Mouse (Mus musculus) lung, embryonic 16.5 days (tissue): ENCODE measurements around the gene Ncor2. TPM values are rescaled to one million over a fixed set of nuclear protein-coding genes. Genes with fewer than 3 reads are reported as not detected.
"Not testable (repeated sequence)": the region's sequence is repeated elsewhere in the genome, so short reads cannot be mapped to it uniquely, and the experiment has no call there.

Experiments used
- ATAC-seq: fragments of 200-750 bp; cut with Nextera tagmentation; 2 replicates; pipeline ENCODE4 v1.8.0; 2017; ENCODE audit warnings: low read depth, mild to moderate bottlenecking, moderate library complexity
- H3K27ac ChIP-seq: fragments of 300-500 bp; sonication (generic); 2 replicates; pipeline ENCODE4 v1.5.1; 2014; ENCODE audit warnings: mild to moderate bottlenecking, control low read depth, low read length
- H3K27me3 ChIP-seq: fragments of 300-500 bp; sonication (generic); 2 replicates; pipeline ENCODE4 v1.6.1; 2014; ENCODE audit warnings: low read depth, low read length, mixed read lengths; ENCODE audit not compliant: control insufficient read depth, insufficient read depth
- H3K36me3 ChIP-seq: fragments of 300-500 bp; sonication (generic); 2 replicates; pipeline ENCODE4 v1.6.1; 2014; ENCODE audit warnings: low read length; ENCODE audit not compliant: control insufficient read depth, insufficient read depth
- H3K4me1 ChIP-seq: fragments of 300-500 bp; sonication (generic); replicated peaks from 2 replicates; pipeline ENCODE4 v1.6.1; 2014; ENCODE audit warnings: low read length, mixed read lengths; ENCODE audit not compliant: control insufficient read depth, insufficient read depth
- H3K4me2 ChIP-seq: fragments of 300-500 bp; sonication (generic); 2 replicates; pipeline ENCODE4 v1.6.1; 2014; ENCODE audit warnings: low read depth, low read length, control low read depth
- H3K4me3 ChIP-seq: fragments of 300-500 bp; sonication (generic); 2 replicates; pipeline ENCODE4 v1.5.1; 2014; ENCODE audit warnings: mild to moderate bottlenecking, low read length, control low read depth
- H3K9ac ChIP-seq: fragments of 300-500 bp; sonication (generic); 2 replicates; pipeline ENCODE4 v1.6.1; 2014; ENCODE audit warnings: low read length, control low read depth
- H3K9me3 ChIP-seq: fragments of 300-500 bp; sonication (generic); 2 replicates; pipeline ENCODE4 v1.6.1; 2016; ENCODE audit warnings: low read length; ENCODE audit not compliant: control insufficient read depth
- WGBS: fragments of 180-500 bp; shearing (Covaris S2); extraction: QIAGEN DNeasy Blood & Tissue Kit; methylation state at CpG from one replicate; pipeline ENCODE4 v1.1.7; 2014; 5-methylcytosine and 5-hydroxymethylcytosine counted together
- polyA plus RNA-seq: library from polyadenylated mRNA; unstranded; fragments of >200 nt; fragmentation: Nextera tagmentation; extraction: Ambion mirVana; gene quantifications from 2 replicates; pipeline ENCODE4 v1.2.1, GENCODE M21; 2015

Ncor2 gene
- polyA plus RNA-seq, 1 experiment from 2014 or later = 20.3 TPM

DNA sequence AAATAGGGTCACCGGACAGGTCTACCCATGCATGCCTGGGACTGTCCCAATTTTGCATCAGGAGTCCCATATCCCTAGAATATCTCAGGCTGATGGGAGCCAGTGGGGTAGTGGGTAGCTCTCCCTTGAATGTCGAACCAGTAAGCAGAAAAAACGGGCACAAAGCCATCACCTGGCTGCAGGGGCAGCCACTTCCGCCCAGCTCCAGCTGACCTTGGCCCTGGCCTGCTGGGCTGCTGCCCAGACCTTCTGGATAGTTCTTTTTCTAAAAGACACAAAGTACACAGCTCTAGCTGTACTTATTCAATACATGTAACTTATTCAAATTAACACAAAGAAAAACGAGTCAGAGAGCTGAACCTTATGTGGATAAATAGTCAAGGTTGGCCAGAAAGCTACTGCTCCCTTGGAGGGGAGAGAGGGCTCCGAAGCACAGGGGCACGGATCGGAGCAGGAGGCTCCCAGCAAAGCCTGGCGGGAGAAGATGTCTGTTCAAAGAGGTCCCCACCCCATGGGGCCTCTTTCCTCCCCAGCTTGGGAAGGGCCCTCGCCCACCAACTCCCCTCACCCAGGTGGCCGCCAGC is 36.4 kb upstream of the Ncor2 start:
- ATAC-seq = peak; percentile 37; the same call in 1 of the 2 replicates
- WGBS = 14% methylated on average over 11 of the region's 11 CpGs
- H3K27ac ChIP-seq = peak overlapping the region; percentile 61

DNA sequence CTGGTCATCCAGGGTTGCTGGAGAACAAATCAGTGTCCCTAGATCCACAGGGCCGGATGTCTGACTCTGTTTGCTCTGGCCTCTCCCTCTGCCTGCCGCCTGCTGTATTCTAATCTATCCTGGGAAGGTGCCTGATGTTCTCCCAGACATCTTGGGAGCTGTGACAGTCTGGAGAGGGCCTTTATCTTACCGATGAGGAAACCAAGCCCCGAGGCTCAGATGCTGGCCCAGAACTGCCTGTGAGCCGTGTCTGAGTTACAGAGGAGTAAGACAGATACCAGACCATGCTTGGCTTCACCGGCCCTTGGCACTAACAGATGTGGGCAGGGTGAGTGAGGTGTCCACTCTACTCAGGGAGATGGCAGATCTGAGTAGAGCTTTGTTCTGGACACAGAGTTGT is 35.0 kb upstream of the Ncor2 start:
- WGBS = 69% methylated on average over 6 of the region's 6 CpGs
- Histone ChIP-seq H3K4me1 (peaks cover 13% of the 10 kb centered on the region), H3K9ac (no peak overlapping the region), H3K9me3 (no peaks in the 10 kb centered on the region), H3K4me2 (no peak overlapping the region), H3K4me3 (no peak overlapping the region), H3K27ac (no peak overlapping the region), H3K36me3 (no peaks in the 10 kb centered on the region), H3K27me3 (no peaks in the 10 kb centered on the region)
- ATAC-seq = no peak

More for the DNA sequence above, 36.4 kb upstream of the Ncor2 start:
- Histone ChIP-seq H3K9ac (peak overlapping the region; percentile 55), H3K4me3 (peak overlapping the region; percentile 36), H3K4me2 (peak overlapping the region; percentile 50), H3K4me1 (peaks cover 13% of the 10 kb centered on the region), H3K9me3 (no peaks in the 10 kb centered on the region), H3K36me3 (no peaks in the 10 kb centered on the region), H3K27me3 (no peaks in the 10 kb centered on the region)

DNA sequence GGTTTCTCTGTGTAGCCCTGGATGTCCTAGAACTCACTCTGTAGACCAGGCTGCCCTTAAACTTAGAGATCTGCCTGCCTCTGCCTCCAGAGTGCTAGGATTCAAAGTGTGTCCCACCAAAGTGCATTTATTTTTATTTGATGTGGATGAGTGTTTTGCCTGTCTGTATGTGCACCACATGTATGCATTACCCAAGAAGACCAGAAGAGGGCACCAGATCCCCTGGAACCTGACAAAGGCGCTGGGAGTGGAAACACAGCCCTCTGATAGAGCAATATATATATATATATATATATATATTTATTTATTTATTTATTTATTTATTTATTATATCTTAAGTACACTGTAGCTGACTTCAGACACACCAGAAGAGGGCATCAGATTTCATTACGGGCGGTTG is 25.9 kb upstream of the Ncor2 start:
- not testable (repeated sequence) for H3K4me1 ChIP-seq, H3K4me2 ChIP-seq, H3K9ac ChIP-seq, ATAC-seq, H3K27me3 ChIP-seq, H3K27ac ChIP-seq, H3K36me3 ChIP-seq, H3K9me3 ChIP-seq, H3K4me3 ChIP-seq
- 90% methylated on average over 3 of the region's 3 CpGs for WGBS

DNA sequence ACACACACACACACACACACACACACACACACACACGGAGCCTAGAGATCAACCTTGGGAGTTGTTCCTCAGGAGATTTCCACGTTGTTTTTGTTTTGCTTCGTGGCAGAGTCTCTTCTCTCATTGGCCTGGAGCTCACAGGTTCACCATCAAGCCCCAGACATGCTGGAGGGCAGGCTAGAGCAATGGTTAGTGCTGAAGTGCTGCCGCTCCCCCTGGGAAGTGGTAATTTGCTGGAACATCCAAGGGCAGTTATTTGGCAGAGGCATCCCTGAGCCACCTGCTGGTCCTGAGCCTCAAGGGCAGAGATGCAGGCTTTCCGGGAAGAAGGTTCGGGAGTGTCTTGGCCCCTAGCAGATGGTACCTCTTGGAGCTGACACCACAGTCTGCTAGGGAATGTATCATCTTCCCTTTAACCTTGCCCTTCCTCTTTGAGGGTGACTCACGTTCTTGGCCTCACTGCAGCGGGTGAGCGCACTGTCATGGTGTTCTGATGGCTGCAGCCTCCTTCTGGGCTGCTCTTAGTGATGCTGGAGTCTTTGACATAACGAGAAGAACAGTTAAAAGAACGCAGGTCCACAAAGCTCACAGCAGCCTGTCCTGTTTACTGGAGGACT is 25.3 kb upstream of the Ncor2 start:
- no peaks in the 10 kb centered on the region for H3K27me3 ChIP-seq
- H3K4me3 ChIP-seq = no peak overlapping the region
- H3K4me1 ChIP-seq = peaks cover 9% of the 10 kb centered on the region
- no peak for ATAC-seq
- no peak overlapping the region for H3K27ac ChIP-seq
- no peak overlapping the region for H3K4me2 ChIP-seq
- 83% methylated on average over 11 of the region's 11 CpGs for WGBS
- no peak overlapping the region; the same call in 1 of the 2 replicates for H3K9ac ChIP-seq
- no peaks in the 10 kb centered on the region for H3K9me3 ChIP-seq
- no peaks in the 10 kb centered on the region for H3K36me3 ChIP-seq

DNA sequence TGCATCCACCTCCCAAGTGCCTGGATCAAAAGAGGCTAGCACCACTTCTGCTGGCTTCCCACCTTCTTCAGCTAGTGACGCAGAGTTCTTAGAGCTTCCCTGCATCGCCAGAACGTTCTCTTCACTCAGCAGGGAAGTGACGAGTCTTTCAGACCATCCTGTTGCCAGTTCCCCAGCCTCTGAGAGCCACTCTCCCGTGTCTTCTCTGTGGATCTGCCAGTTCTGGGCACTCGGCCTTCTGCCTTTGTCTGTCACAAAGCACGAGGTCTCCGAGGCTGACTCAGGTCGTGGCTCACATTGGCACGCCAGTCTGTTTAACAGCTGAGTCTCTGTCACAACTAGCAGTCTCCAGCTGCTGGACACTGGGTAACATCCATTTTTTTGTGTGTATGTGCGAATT is 24.7 kb upstream of the Ncor2 start:
- Histone ChIP-seq H3K36me3 (no peaks in the 10 kb centered on the region), H3K27ac (0 out of 2 replicates have a peak overlapping the region, but pooled peaks have one; percentile 21), H3K9ac (no peak overlapping the region), H3K4me2 (no peak overlapping the region), H3K4me3 (no peak overlapping the region), H3K27me3 (no peaks in the 10 kb centered on the region), H3K4me1 (peaks cover 9% of the 10 kb centered on the region), H3K9me3 (no peaks in the 10 kb centered on the region)
- ATAC-seq = no peak
- WGBS = 48% methylated on average over 11 of the region's 11 CpGs

DNA sequence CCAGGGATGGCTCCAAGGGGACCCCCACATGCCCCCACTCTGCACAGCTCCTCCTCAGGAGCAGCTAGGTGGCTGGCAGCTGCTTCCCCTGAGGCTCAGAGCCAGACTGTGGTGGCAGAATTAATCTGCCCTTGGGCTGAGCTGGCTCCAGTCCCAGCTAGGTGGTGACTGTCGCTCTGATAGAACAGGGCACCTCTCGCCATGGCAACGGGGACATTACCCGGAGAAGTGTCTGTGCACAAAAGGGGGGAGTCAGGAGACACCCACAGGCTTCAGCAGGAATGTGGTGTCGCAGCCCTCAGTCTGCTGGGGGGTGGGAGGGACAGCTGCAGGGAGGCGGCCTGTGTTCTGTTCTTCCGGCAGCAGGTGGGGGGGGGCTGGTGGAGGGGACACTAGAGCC is 24.1 kb upstream of the Ncor2 start:
- Histone ChIP-seq H3K4me3 (no peak overlapping the region), H3K9ac (no peak overlapping the region; the same call in 1 of the 2 replicates), H3K27ac (no peak overlapping the region), H3K36me3 (no peaks in the 10 kb centered on the region), H3K9me3 (no peaks in the 10 kb centered on the region), H3K4me1 (peaks cover 9% of the 10 kb centered on the region), H3K27me3 (no peaks in the 10 kb centered on the region), H3K4me2 (no peak overlapping the region)
- 12% methylated on average over 7 of the region's 7 CpGs for WGBS
- ATAC-seq = peak; percentile 75

DNA sequence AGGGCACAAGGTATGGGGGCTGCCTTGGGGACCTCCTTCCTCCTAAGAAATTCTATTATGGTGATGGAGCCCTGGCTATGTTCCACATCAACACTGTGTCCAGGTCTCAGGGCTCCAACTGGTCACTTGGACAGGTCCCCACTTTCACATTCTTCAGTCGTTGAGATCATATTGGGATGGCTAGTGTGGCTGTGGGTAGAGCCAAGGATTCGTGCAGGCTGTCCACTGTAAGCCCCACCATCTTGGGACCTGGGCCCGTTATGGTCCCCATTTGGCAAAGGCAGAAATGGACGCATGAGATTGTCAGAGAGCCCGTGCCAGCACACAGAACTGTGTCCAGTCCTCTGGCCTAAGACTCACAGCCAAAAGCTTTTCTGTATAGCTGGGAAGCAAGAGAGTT is 23.1 kb upstream of the Ncor2 start:
- no peak overlapping the region for H3K4me3 ChIP-seq
- peaks cover 9% of the 10 kb centered on the region for H3K4me1 ChIP-seq
- H3K36me3 ChIP-seq = no peaks in the 10 kb centered on the region
- no peak overlapping the region for H3K9ac ChIP-seq
- ATAC-seq = no peak
- H3K27me3 ChIP-seq = no peaks in the 10 kb centered on the region
- no peak overlapping the region for H3K4me2 ChIP-seq
- no peak overlapping the region for H3K27ac ChIP-seq
- no peaks in the 10 kb centered on the region for H3K9me3 ChIP-seq
- 76% methylated on average over 5 of the region's 5 CpGs for WGBS

DNA sequence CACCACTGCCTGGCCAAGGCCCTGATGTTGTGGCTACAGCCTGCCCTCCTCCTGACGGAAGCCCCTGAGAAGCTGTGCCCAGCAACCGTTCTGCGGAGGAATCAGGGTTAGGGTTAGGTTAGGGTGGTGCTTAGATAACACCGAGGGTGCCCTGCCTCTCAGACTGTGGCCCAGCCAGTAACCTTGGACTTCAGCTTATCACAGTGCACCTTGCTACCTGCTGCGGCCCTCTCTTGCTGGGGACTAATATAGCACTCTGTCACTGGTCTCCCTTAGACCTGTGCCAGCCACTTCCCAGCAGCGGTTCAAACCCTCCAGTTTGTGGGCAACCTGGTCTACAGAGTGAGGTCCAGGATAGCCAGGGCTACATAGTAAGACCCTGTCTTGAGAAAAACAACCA is 20.1 kb upstream of the Ncor2 start:
- Histone ChIP-seq H3K4me1 (peaks cover 13% of the 10 kb centered on the region), H3K4me3 (no peak overlapping the region), H3K27ac (no peak overlapping the region), H3K9me3 (no peaks in the 10 kb centered on the region), H3K4me2 (no peak overlapping the region), H3K9ac (no peak overlapping the region), H3K36me3 (no peaks in the 10 kb centered on the region), H3K27me3 (no peaks in the 10 kb centered on the region)
- 85% methylated on average over 6 of the region's 6 CpGs for WGBS
- ATAC-seq = no peak

DNA sequence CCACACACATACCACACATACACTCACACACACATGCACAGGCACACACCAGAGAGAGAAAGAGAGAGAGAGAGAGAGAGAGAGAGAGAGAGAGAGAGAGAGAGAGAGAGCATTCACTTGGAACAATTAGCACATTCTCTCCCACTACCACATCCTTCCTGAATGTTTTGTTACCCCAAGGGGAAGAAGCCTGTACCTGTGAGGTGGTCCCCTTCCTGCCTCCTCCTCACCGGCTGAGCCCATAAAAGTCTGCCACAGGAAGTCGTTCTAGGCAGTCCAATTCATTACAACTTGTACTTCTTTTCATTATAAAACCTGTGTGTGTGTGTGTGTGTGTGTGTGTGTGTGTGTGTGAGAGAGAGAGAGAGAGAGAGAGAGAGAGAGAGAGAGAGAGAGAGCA is 18.3 kb upstream of the Ncor2 start:
- H3K4me1 ChIP-seq, ATAC-seq, H3K36me3 ChIP-seq, H3K9ac ChIP-seq, H3K9me3 ChIP-seq, H3K27ac ChIP-seq, H3K27me3 ChIP-seq, H3K4me2 ChIP-seq, H3K4me3 ChIP-seq: not testable (repeated sequence)
- WGBS = 40% methylated on average over 2 of the region's 2 CpGs
